Mouse (Mus musculus): Measurements from ENCODE around the gene Hoxa5.

Hoxa5 gene

GRCm38 (mm10) chr6:52191860-52192550 lies 12.4 kb downstream of the Hoxa5 start:
- peak; percentile 35 for DNase-seq

- no peak for DNase-seq
Measured at GRCm38 (mm10) chr6:52190906-52191810, 13.2 kb downstream of the Hoxa5 start, which contains the start of gene Hoxa4. Gene Hoxa4 (minus strand): TSS chr6:52191753.

GRCm38 (mm10) chr6:52190410-52190809 lies 14.0 kb downstream of the Hoxa5 start:
- no peak for DNase-seq

- no peak for DNase-seq
Measured at GRCm38 (mm10) chr6:52189909-52190308, 14.5 kb downstream of the Hoxa5 start.

- DNase-seq = no peak
Measured at GRCm38 (mm10) chr6:52189172-52189591, 15.2 kb downstream of the Hoxa5 start.

- DNase-seq = no peak
Measured at GRCm38 (mm10) chr6:52186500-52186899, 17.9 kb downstream of the Hoxa5 start.

GRCm38 (mm10) chr6:52185834-52186233 lies 18.6 kb downstream of the Hoxa5 start:
- DNase-seq = no peak

- no peak for DNase-seq
Measured at GRCm38 (mm10) chr6:52185222-52185621, 19.2 kb downstream of the Hoxa5 start.

- DNase-seq = no peak
Measured at GRCm38 (mm10) chr6:52184668-52185067, 19.7 kb downstream of the Hoxa5 start.

- DNase-seq = no peak
Measured at GRCm38 (mm10) chr6:52183311-52184080, 20.9 kb downstream of the Hoxa5 start.

- no peak for DNase-seq
Measured at GRCm38 (mm10) chr6:52182793-52183192, 21.6 kb downstream of the Hoxa5 start.

- DNase-seq = no peak
Measured at GRCm38 (mm10) chr6:52182030-52182429, 22.4 kb downstream of the Hoxa5 start.

GRCm38 (mm10) chr6:52180726-52181125 lies 23.7 kb downstream of the Hoxa5 start:
- no peak for DNase-seq

- no peak for DNase-seq
Measured at GRCm38 (mm10) chr6:52180213-52180710, 24.1 kb downstream of the Hoxa5 start.

- DNase-seq = no peak
Measured at GRCm38 (mm10) chr6:52179690-52180089, 24.7 kb downstream of the Hoxa5 start.

GRCm38 (mm10) chr6:52178918-52179665 lies 25.3 kb downstream of the Hoxa5 start:
- no peak for DNase-seq

GRCm38 (mm10) chr6:52177806-52178205 lies 26.6 kb downstream of the Hoxa5 start:
- DNase-seq = no peak

GRCm38 (mm10) chr6:52177061-52177735 lies 27.2 kb downstream of the Hoxa5 start, which contains the start of gene 5730596B20Rik:
Gene 5730596B20Rik (plus strand): TSS chr6:52177498.
- no peak for DNase-seq

GRCm38 (mm10) chr6:52176391-52176790 lies 28.0 kb downstream of the Hoxa5 start:
- DNase-seq = no peak

- DNase-seq = no peak
Measured at GRCm38 (mm10) chr6:52175864-52176263, 28.5 kb downstream of the Hoxa5 start.

- DNase-seq = no peak
Measured at GRCm38 (mm10) chr6:52174968-52175751, 29.2 kb downstream of the Hoxa5 start.
